Mouse (Mus musculus): Measurements from ENCODE around the gene Arhgef10l. TPM values are rescaled to one million over a fixed set of nuclear protein-coding genes. Genes with fewer than 3 reads are reported as not detected.

Arhgef10l gene
- polyA plus RNA-seq, 1 experiment, result 34.7 TPM

DNA sequence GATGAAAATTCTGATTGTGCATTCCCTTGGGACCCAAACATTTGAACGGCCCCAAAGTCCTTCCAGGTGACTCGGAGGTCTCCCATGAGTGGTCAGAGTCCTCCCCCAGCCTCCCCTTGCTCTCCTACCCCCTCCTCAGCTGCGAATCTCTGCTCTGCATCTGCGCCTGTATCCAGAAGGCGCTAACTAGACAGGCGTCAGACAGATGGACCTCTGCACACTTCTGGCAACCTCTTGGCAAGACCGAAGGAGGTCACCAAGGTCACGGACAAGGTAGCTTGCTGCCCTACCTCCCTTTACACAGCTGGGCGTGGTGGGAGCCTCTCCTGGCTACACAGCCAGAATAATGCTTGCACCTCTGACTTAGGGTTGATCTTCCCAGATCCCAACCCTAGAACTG is 25.1 kb downstream of the Arhgef10l start:
- Histone ChIP-seq H3K79me2 (ENCODE audit: control insufficient read depth, insufficient read depth) (peaks cover 23% of the 10 kb centered on the region), H3K36me3 (ENCODE audit: control insufficient read depth, insufficient read depth) (no peaks in the 10 kb centered on the region), H3ac (ENCODE audit: control insufficient read depth, insufficient read length) (no peak overlapping the region), H3K27me3 (ENCODE audit: control insufficient read depth, insufficient read depth, insufficient read length) (no peaks in the 10 kb centered on the region), H3K4me3 (no peak overlapping the region), H3K4me2 (ENCODE audit: low read depth) (no peak overlapping the region)
- TF ChIP-seq CEBPB (IDR thresholded peaks at IDR 0.05; ENCODE audit: insufficient read depth, poor library complexity, severe bottlenecking) (no peak), E2F4 (IDR thresholded peaks at IDR 0.05; ENCODE audit: insufficient read depth) (no peak), MYOD1 (IDR thresholded peaks at IDR 0.05; ENCODE audit: control insufficient read depth in 1 of 3, insufficient read length in 2 of 3, low read depth in 2 of 3) (no peak), TCF12 (IDR thresholded peaks at IDR 0.05; ENCODE audit: insufficient read depth, poor library complexity, severe bottlenecking) (no peak), TCF3 (IDR thresholded peaks at IDR 0.05; ENCODE audit: insufficient read length, low read depth) (no peak), SRF (IDR thresholded peaks at IDR 0.05; ENCODE audit: control insufficient read depth, insufficient read length, low read depth) (no peak), MAX (IDR thresholded peaks at IDR 0.05; ENCODE audit: low read depth) (no peak), REST (IDR thresholded peaks at IDR 0.05; ENCODE audit: insufficient read depth, insufficient read length) (no peak), MYOG (IDR thresholded peaks at IDR 0.05; ENCODE audit: control insufficient read depth in 1 of 3, insufficient read depth in 1 of 3, insufficient read length in 2 of 3, low read depth in 2 of 3) (no peak), POLR2A (IDR thresholded peaks at IDR 0.05; ENCODE audit: insufficient read length, low read depth) (no peak), POLR2AphosphoS2 (IDR thresholded peaks at IDR 0.05; ENCODE audit: insufficient read length, low read depth) (no peak), USF1 (IDR thresholded peaks at IDR 0.05; ENCODE audit: low read depth) (no peak)

DNA sequence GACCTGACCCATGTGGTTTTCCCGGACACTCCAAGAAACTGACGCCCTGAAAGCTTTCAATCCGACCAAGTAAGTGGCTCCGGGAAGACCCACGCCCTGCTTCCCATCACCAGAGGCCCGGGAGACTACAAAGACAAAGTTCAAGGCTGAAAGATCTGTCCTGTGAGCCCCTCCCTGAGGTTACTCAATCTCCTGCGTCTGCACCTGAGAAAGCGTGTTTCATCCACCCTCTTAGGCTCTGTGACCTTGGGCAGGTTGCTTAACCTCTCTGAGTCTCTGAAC is 25.6 kb downstream of the Arhgef10l start:
- no peaks in the 10 kb centered on the region for H3K27me3 ChIP-seq (ENCODE audit: control insufficient read depth, insufficient read depth, insufficient read length)
- H3K4me3 ChIP-seq, result no peak overlapping the region
- no peaks in the 10 kb centered on the region for H3K36me3 ChIP-seq (ENCODE audit: control insufficient read depth, insufficient read depth)
- TF ChIP-seq TCF12 (IDR thresholded peaks at IDR 0.05; ENCODE audit: insufficient read depth, poor library complexity, severe bottlenecking) (no peak), E2F4 (IDR thresholded peaks at IDR 0.05; ENCODE audit: insufficient read depth) (no peak), SRF (IDR thresholded peaks at IDR 0.05; ENCODE audit: control insufficient read depth, insufficient read length, low read depth) (no peak), CEBPB (IDR thresholded peaks at IDR 0.05; ENCODE audit: insufficient read depth, poor library complexity, severe bottlenecking) (no peak), TCF3 (IDR thresholded peaks at IDR 0.05; ENCODE audit: insufficient read length, low read depth) (no peak)
- no peak overlapping the region for H3ac ChIP-seq (ENCODE audit: control insufficient read depth, insufficient read length)
- H3K79me2 ChIP-seq (ENCODE audit: control insufficient read depth, insufficient read depth), result peaks cover 20% of the 10 kb centered on the region
- H3K4me2 ChIP-seq (ENCODE audit: low read depth), result no peak overlapping the region

DNA sequence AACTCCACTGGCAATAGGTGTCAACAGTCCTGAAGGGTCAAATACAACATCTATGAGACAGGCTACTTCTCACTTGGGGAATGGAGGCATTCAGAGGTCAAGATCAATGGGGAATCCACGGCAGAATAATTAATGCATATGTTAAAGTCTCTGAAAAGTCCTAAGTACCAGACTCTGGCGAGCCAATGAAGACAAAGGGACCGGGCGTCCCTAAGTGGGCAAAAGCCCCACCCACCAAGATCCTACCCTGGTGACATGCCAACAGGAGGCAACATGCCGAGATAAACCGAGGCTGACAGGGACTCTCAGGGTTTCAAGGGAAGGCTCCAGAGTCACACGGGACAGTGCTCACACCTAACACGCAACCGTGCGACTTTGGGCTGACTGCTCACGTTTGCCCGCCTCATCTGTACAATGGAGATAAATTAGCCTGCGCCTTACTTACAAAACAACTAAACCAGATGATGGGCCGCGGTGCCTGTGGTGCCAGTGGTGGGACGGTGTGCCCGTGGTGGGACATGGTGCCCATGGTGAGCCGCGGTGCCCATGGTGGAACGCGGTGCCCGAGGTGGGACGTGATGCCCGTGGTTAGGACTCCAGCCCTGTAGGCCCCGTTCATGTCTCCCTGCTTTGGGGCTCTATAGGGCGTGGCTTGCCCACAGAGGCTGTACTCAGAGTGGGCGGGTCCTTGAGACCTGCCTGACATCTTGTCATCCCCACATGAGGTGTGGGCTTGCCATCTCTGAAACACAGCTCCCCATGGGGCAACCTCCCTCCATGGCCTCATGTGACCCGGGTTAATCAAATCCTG is 26.2 kb downstream of the Arhgef10l start:
- Histone ChIP-seq H3K36me3 (ENCODE audit: control insufficient read depth, insufficient read depth) (no peaks in the 10 kb centered on the region), H3K27me3 (ENCODE audit: control insufficient read depth, insufficient read depth, insufficient read length) (no peaks in the 10 kb centered on the region), H3K79me2 (ENCODE audit: control insufficient read depth, insufficient read depth) (peaks cover 15% of the 10 kb centered on the region), H3ac (ENCODE audit: control insufficient read depth, insufficient read length) (no peak overlapping the region), H3K4me3 (no peak overlapping the region), H3K4me2 (ENCODE audit: low read depth) (no peak overlapping the region)
- TF ChIP-seq MAX (IDR thresholded peaks at IDR 0.05; ENCODE audit: low read depth), result no peak
- TF ChIP-seq POLR2AphosphoS2 (IDR thresholded peaks at IDR 0.05; ENCODE audit: insufficient read length, low read depth), result peak; percentile 36
- TF ChIP-seq USF1 (IDR thresholded peaks at IDR 0.05; ENCODE audit: low read depth), result no peak
- TF ChIP-seq POLR2A (IDR thresholded peaks at IDR 0.05; ENCODE audit: insufficient read length, low read depth), result peak; percentile 23

DNA sequence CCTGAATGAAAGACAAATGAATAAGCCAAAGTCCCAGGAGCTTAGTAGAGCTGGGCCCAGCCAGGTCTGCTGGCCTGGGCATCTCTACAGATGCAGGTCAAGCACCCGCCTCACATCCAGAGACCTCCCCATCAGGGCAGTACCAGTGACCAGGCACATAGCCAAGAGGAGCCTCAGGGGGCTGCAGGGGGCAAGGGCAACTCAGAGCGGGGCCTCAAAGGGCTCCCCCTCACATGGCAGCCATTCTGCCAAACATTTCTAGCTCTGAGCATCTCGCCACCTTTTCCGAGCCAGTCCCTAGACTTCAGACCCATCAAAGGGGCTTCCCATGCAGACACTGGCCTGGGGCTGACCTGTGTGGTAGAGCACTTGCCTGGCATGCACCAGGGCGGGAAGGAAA is 27.2 kb downstream of the Arhgef10l start:
- no peak for TF ChIP-seq MAX (IDR thresholded peaks at IDR 0.05; ENCODE audit: low read depth)
- no peak for TF ChIP-seq SRF (IDR thresholded peaks at IDR 0.05; ENCODE audit: control insufficient read depth, insufficient read length, low read depth)
- TF ChIP-seq CEBPB (IDR thresholded peaks at IDR 0.05; ENCODE audit: insufficient read depth, poor library complexity, severe bottlenecking), result no peak
- TF ChIP-seq POLR2AphosphoS2 (IDR thresholded peaks at IDR 0.05; ENCODE audit: insufficient read length, low read depth), result no peak
- no peak for TF ChIP-seq E2F4 (IDR thresholded peaks at IDR 0.05; ENCODE audit: insufficient read depth)
- TF ChIP-seq MYOG (IDR thresholded peaks at IDR 0.05; ENCODE audit: control insufficient read depth in 1 of 3, insufficient read depth in 1 of 3, insufficient read length in 2 of 3, low read depth in 2 of 3), result no peak
- TF ChIP-seq MYOD1 (IDR thresholded peaks at IDR 0.05; ENCODE audit: control insufficient read depth in 1 of 3, insufficient read length in 2 of 3, low read depth in 2 of 3), result no peak
- TF ChIP-seq REST (IDR thresholded peaks at IDR 0.05; ENCODE audit: insufficient read depth, insufficient read length), result no peak
- TF ChIP-seq POLR2A (IDR thresholded peaks at IDR 0.05; ENCODE audit: insufficient read length, low read depth), result no peak
- TF ChIP-seq TCF12 (IDR thresholded peaks at IDR 0.05; ENCODE audit: insufficient read depth, poor library complexity, severe bottlenecking), result no peak
- TF ChIP-seq TCF3 (IDR thresholded peaks at IDR 0.05; ENCODE audit: insufficient read length, low read depth), result no peak
- no peak for TF ChIP-seq USF1 (IDR thresholded peaks at IDR 0.05; ENCODE audit: low read depth)

DNA sequence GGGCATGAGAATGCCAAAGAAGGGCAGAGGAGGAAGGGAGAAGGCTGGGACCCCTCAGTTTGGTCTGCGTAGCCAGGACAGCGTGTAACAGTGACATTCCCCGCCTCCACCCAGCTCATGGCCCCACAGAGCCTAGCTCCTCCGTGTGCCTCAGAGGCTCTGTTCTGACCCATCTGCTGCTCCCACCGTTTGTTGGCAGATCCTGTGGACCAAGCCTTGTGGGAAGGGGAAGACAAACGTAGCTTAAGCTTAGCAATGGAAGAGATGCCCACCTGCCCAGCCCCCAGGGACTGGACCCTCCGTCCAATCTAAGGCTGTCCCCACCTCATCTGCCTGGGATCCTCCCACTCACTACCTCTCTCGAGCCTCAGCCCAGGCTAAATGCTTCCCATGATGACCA is 28.5 kb downstream of the Arhgef10l start:
- Histone ChIP-seq H3K79me2 (ENCODE audit: control insufficient read depth, insufficient read depth) (peaks cover 5% of the 10 kb centered on the region), H3K27me3 (ENCODE audit: control insufficient read depth, insufficient read depth, insufficient read length) (no peaks in the 10 kb centered on the region), H3ac (ENCODE audit: control insufficient read depth, insufficient read length) (no peak overlapping the region), H3K4me2 (ENCODE audit: low read depth) (peak overlapping the region; percentile 54), H3K36me3 (ENCODE audit: control insufficient read depth, insufficient read depth) (no peaks in the 10 kb centered on the region), H3K4me3 (no peak overlapping the region)
- TF ChIP-seq CEBPB (IDR thresholded peaks at IDR 0.05; ENCODE audit: insufficient read depth, poor library complexity, severe bottlenecking) (no peak), POLR2AphosphoS2 (IDR thresholded peaks at IDR 0.05; ENCODE audit: insufficient read length, low read depth) (no peak), POLR2A (IDR thresholded peaks at IDR 0.05; ENCODE audit: insufficient read length, low read depth) (no peak), TCF3 (IDR thresholded peaks at IDR 0.05; ENCODE audit: insufficient read length, low read depth) (no peak)

More for the DNA sequence above, 27.2 kb downstream of the Arhgef10l start:
- Histone ChIP-seq H3K4me3 (no peak overlapping the region), H3K36me3 (ENCODE audit: control insufficient read depth, insufficient read depth) (no peaks in the 10 kb centered on the region), H3ac (ENCODE audit: control insufficient read depth, insufficient read length) (no peak overlapping the region), H3K79me2 (ENCODE audit: control insufficient read depth, insufficient read depth) (peaks cover 12% of the 10 kb centered on the region), H3K4me2 (ENCODE audit: low read depth) (no peak overlapping the region), H3K27me3 (ENCODE audit: control insufficient read depth, insufficient read depth, insufficient read length) (no peaks in the 10 kb centered on the region)
